Mouse (Mus musculus) intestine, postnatal 0 days (tissue): ENCODE measurements around the gene Zdhhc1. TPM values are rescaled to one million over a fixed set of nuclear protein-coding genes. Genes with fewer than 3 reads are reported as not detected.

Source experiments
- ATAC-seq: fragments of 200-750 bp; cut with Nextera tagmentation; 2 replicates; pipeline ENCODE4 v1.8.0; 2017; ENCODE audit warnings: mild to moderate bottlenecking, moderate TSS enrichment, moderate library complexity
- H3K27ac ChIP-seq: fragments of 300-500 bp; sonication (generic); 2 replicates; pipeline ENCODE4 v1.5.1; 2014; ENCODE audit warnings: mild to moderate bottlenecking, low read depth, low read length, moderate library complexity
- H3K27me3 ChIP-seq: fragments of 300-500 bp; sonication (generic); replicated peaks from 2 replicates; pipeline ENCODE4 v1.6.1; 2014; ENCODE audit warnings: low read length, mixed read lengths; ENCODE audit not compliant: control insufficient read depth, insufficient read depth
- H3K36me3 ChIP-seq: fragments of 300-500 bp; sonication (generic); 2 replicates; pipeline ENCODE4 v1.6.1; 2014; ENCODE audit warnings: mild to moderate bottlenecking, moderate library complexity; ENCODE audit not compliant: control insufficient read depth, insufficient read depth
- H3K4me1 ChIP-seq: fragments of 300-500 bp; sonication (generic); replicated peaks from 2 replicates; pipeline ENCODE4 v1.6.1; 2014; ENCODE audit warnings: antibody characterized with exemption, low read length, mixed read lengths; ENCODE audit not compliant: control insufficient read depth, insufficient read depth
- H3K4me2 ChIP-seq: fragments of 300-500 bp; sonication (generic); replicated peaks from 2 replicates; pipeline ENCODE4 v1.6.1; 2014; ENCODE audit warnings: low read depth, mild to moderate bottlenecking, moderate library complexity
- H3K4me3 ChIP-seq: fragments of 300-500 bp; sonication (generic); 2 replicates; pipeline ENCODE4 v1.5.1; 2014; ENCODE audit warnings: low read depth, low read length
- H3K9ac ChIP-seq: fragments of 300-500 bp; sonication (generic); 2 replicates; pipeline ENCODE4 v1.6.1; 2014; ENCODE audit warnings: mild to moderate bottlenecking, low read depth, low read length
- H3K9me3 ChIP-seq: fragments of 300-500 bp; sonication (generic); 2 replicates; pipeline ENCODE4 v1.6.1; 2016; ENCODE audit warnings: mixed run types; ENCODE audit not compliant: control insufficient read depth
- CTCF ChIP-seq: sonication (generic); IDR thresholded peaks from 2 replicates; pipeline ENCODE4 v1.5.1; 2016; ENCODE audit warnings: low read depth, mild to moderate bottlenecking, control low read depth, antibody characterized with exemption, moderate library complexity
- WGBS: fragments of 180-500 bp; shearing (Covaris S2); extraction: QIAGEN DNeasy Blood & Tissue Kit; methylation state at CpG from one replicate; pipeline ENCODE4 v1.1.7; 2014; 5-methylcytosine and 5-hydroxymethylcytosine counted together
- polyA plus RNA-seq: library from polyadenylated mRNA; unstranded; fragments of >200 nt; fragmentation: Nextera tagmentation; extraction: Ambion mirVana; gene quantifications from 2 replicates; pipeline ENCODE4 v1.2.1, GENCODE M21; 2015

Zdhhc1 gene
- polyA plus RNA-seq, 1 experiment from 2014 or later, result 7.1 TPM

GRCm38 (mm10) chr8:105520521-105520920 lies 23.8 kb upstream of the Zdhhc1 start:
- H3K36me3 ChIP-seq, result peaks cover 43% of the 10 kb centered on the region
- H3K9ac ChIP-seq, result no peak overlapping the region
- WGBS, result 59% methylated on average over 5 of the region's 5 CpGs
- TF ChIP-seq CTCF, result no peak
- H3K4me3 ChIP-seq, result no peak overlapping the region
- H3K4me2 ChIP-seq, result no peak overlapping the region
- H3K27me3 ChIP-seq, result peaks cover 4% of the 10 kb centered on the region; the same call in 1 of the 2 replicates
- no peak for ATAC-seq
- H3K9me3 ChIP-seq, result no peaks in the 10 kb centered on the region
- no peak overlapping the region for H3K27ac ChIP-seq
- H3K4me1 ChIP-seq, result peaks cover 4% of the 10 kb centered on the region

- Histone ChIP-seq H3K4me3 (peak overlapping the region; percentile 52), H3K9me3 (no peaks in the 10 kb centered on the region), H3K4me2 (peak overlapping the region; percentile 97), H3K9ac (no peak overlapping the region), H3K27me3 (peaks cover 4% of the 10 kb centered on the region; the same call in 1 of the 2 replicates), H3K4me1 (peaks cover 4% of the 10 kb centered on the region), H3K36me3 (peaks cover 35% of the 10 kb centered on the region), H3K27ac (no peak overlapping the region)
- 26% methylated on average over 2 of the region's 2 CpGs for WGBS
- no peak for ATAC-seq
- no peak for TF ChIP-seq CTCF
Measured at GRCm38 (mm10) chr8:105519591-105519990, 22.9 kb upstream of the Zdhhc1 start.

GRCm38 (mm10) chr8:105518436-105519313 lies 22.0 kb upstream of the Zdhhc1 start, which contains the start of gene Hsd11b2:
Gene Hsd11b2 (plus strand): TSS chr8:105518755.
- ATAC-seq, result peak; percentile 65
- Histone ChIP-seq H3K4me1 (peaks cover 4% of the 10 kb centered on the region), H3K9me3 (no peaks in the 10 kb centered on the region), H3K4me2 (peak within 1 kb of the TSS; percentile 97), H3K27ac (peak within 1 kb of the TSS; percentile 17), H3K9ac (peak within 1 kb of the TSS; percentile 40; the same call in 1 of the 2 replicates), H3K36me3 (peaks cover 26% of the 10 kb centered on the region), H3K4me3 (peak within 1 kb of the TSS; percentile 52), H3K27me3 (peaks cover 4% of the 10 kb centered on the region; the same call in 1 of the 2 replicates)
- WGBS, result 1% methylated on average over 68 of the region's 68 CpGs
- peak; percentile 35; the same call in 1 of the 2 replicates for TF ChIP-seq CTCF

GRCm38 (mm10) chr8:105517346-105517745 lies 20.6 kb upstream of the Zdhhc1 start:
- no peak for TF ChIP-seq CTCF
- Histone ChIP-seq H3K27ac (no peak overlapping the region), H3K4me3 (no peak overlapping the region), H3K9me3 (no peaks in the 10 kb centered on the region), H3K9ac (no peak overlapping the region), H3K4me1 (peaks cover 4% of the 10 kb centered on the region), H3K36me3 (peaks cover 13% of the 10 kb centered on the region; the same call in 1 of the 2 replicates), H3K27me3 (peaks cover 4% of the 10 kb centered on the region; the same call in 1 of the 2 replicates), H3K4me2 (no peak overlapping the region; the same call in 1 of the 2 replicates)
- ATAC-seq, result no peak
- 37% methylated on average over 8 of the region's 8 CpGs for WGBS

- 16% methylated on average over 12 of the region's 12 CpGs for WGBS
- Histone ChIP-seq H3K4me1 (peaks cover 4% of the 10 kb centered on the region), H3K27ac (no peak overlapping the region), H3K9me3 (no peaks in the 10 kb centered on the region), H3K27me3 (peaks cover 4% of the 10 kb centered on the region; the same call in 1 of the 2 replicates), H3K36me3 (peaks cover 3% of the 10 kb centered on the region; the same call in 1 of the 2 replicates), H3K4me2 (peak overlapping the region; percentile 41), H3K9ac (no peak overlapping the region), H3K4me3 (no peak overlapping the region)
- 0 out of 2 replicates have a peak, but pooled peaks have one; percentile 32 for ATAC-seq
- TF ChIP-seq CTCF, result peak; percentile 95
Measured at GRCm38 (mm10) chr8:105516018-105516645, 19.4 kb upstream of the Zdhhc1 start.

- Histone ChIP-seq H3K4me2 (no peak overlapping the region), H3K36me3 (no peaks in the 10 kb centered on the region), H3K4me1 (peaks cover 4% of the 10 kb centered on the region), H3K4me3 (no peak overlapping the region), H3K27ac (no peak overlapping the region), H3K9ac (no peak overlapping the region), H3K27me3 (peaks cover 4% of the 10 kb centered on the region; the same call in 1 of the 2 replicates), H3K9me3 (no peaks in the 10 kb centered on the region)
- ATAC-seq, result no peak
- 68% methylated on average over 5 of the region's 5 CpGs for WGBS
- TF ChIP-seq CTCF, result no peak
Measured at GRCm38 (mm10) chr8:105514656-105515055, 18.0 kb upstream of the Zdhhc1 start.
